Mouse (Mus musculus) megakaryocyte, embryonic 14.5 days (primary cell): ENCODE results near the gene Olfr532. TPM values are rescaled to one million over a fixed set of nuclear protein-coding genes. Genes with fewer than 3 reads are reported as not detected.
"Not testable (repeated sequence)": the region's sequence is repeated elsewhere in the genome, so short reads cannot be mapped to it uniquely, and the experiment has no call there.

ENCODE experiments used
- H3K27me3 ChIP-seq: replicated peaks from 2 replicates; pipeline ENCODE3; 2012; ENCODE audit warnings: inconsistent platforms
- H3K36me3 ChIP-seq: replicated peaks from 2 replicates; pipeline ENCODE3; 2012; ENCODE audit warnings: low read length, inconsistent platforms, mixed read lengths
- H3K4me1 ChIP-seq: 2 replicates; pipeline ENCODE4 v1.6.1; 2012; ENCODE audit warnings: inconsistent platforms
- H3K4me3 ChIP-seq: replicated peaks from 2 replicates; pipeline ENCODE3; 2012; ENCODE audit warnings: moderate library complexity, mild to moderate bottlenecking, inconsistent platforms
- H3K9me3 ChIP-seq: 2 replicates; pipeline ENCODE4 v1.6.1; 2012; ENCODE audit warnings: inconsistent platforms
- FLI1 ChIP-seq: IDR thresholded peaks from 2 replicates; pipeline ENCODE4 v1.6.1; 2012; ENCODE audit warnings: low read length, inconsistent platforms, mixed read lengths
- GATA1 ChIP-seq: IDR thresholded peaks from 3 replicates; pipeline ENCODE4 v1.6.1; 2012; ENCODE audit warnings: mixed read lengths, low read length, inconsistent platforms, borderline replicate concordance
- polyA plus RNA-seq: library from polyadenylated mRNA; stranded (reverse); fragments of >175 nt; gene quantifications from 2 replicates; pipeline ENCODE4 v1.2.3, GENCODE M21; 2012; ENCODE audit warnings: low replicate concordance; ENCODE audit not compliant: insufficient read depth

Olfr532 gene
- polyA plus RNA-seq, result not detected in 2 replicates

- no peak within 1 kb of the TSS for H3K4me3 ChIP-seq
- no peaks in the 10 kb centered on the region for H3K36me3 ChIP-seq
- no peaks in the 10 kb centered on the region for H3K9me3 ChIP-seq
- TF ChIP-seq FLI1 (no peak), GATA1 (no peak)
- H3K4me1 ChIP-seq, result no peaks in the 10 kb centered on the region
- H3K27me3 ChIP-seq, result no peaks in the 10 kb centered on the region
These were observed at the start of gene Olfr532 for GRCm38 (mm10) chr7:140421539-140421938. Gene Olfr532, minus strand, starts transcription at chr7:140421639.

- not testable (repeated sequence) for H3K4me1 ChIP-seq, H3K36me3 ChIP-seq, H3K9me3 ChIP-seq, H3K27me3 ChIP-seq, H3K4me3 ChIP-seq
These were observed 41.6 kb upstream of the Olfr532 start, which contains the start of gene Olfr533 for GRCm38 (mm10) chr7:140463070-140463469. Gene Olfr533, plus strand, starts transcription at chr7:140463370.

- no peak overlapping the region for H3K4me3 ChIP-seq
- H3K4me1 ChIP-seq, result no peaks in the 10 kb centered on the region
- H3K27me3 ChIP-seq, result no peaks in the 10 kb centered on the region
- TF ChIP-seq FLI1, result no peak
- no peak for TF ChIP-seq GATA1
- H3K36me3 ChIP-seq, result no peaks in the 10 kb centered on the region
- no peaks in the 10 kb centered on the region for H3K9me3 ChIP-seq
These were observed 21.7 kb upstream of the Olfr532 start for GRCm38 (mm10) chr7:140443141-140443540.

GRCm38 (mm10) chr7:140402818-140403217 is 18.6 kb downstream of the Olfr532 start, which contains the start of gene Olfr531:
Gene Olfr531, minus strand, starts transcription at chr7:140402918.
- 0 out of 2 replicates have a peak, but pooled peaks cover 2% of the 10 kb centered on the region for H3K9me3 ChIP-seq

GRCm38 (mm10) chr7:140376911-140377310 is 44.5 kb downstream of the Olfr532 start:
- Histone ChIP-seq H3K27me3 (no peaks in the 10 kb centered on the region), H3K4me1 (no peaks in the 10 kb centered on the region)

More at GRCm38 (mm10) chr7:140402818-140403217, 18.6 kb downstream of the Olfr532 start, which contains the start of gene Olfr531:
- no peaks in the 10 kb centered on the region for H3K4me1 ChIP-seq
- no peak within 1 kb of the TSS for H3K4me3 ChIP-seq
- TF ChIP-seq GATA1, result no peak
- TF ChIP-seq FLI1, result no peak
- no peaks in the 10 kb centered on the region for H3K36me3 ChIP-seq
- no peaks in the 10 kb centered on the region for H3K27me3 ChIP-seq

GRCm38 (mm10) chr7:140376231-140376630 is 45.2 kb downstream of the Olfr532 start, which contains the start of gene Olfr530:
Gene Olfr530, minus strand, starts transcription at chr7:140376331.
- Histone ChIP-seq H3K36me3 (no peaks in the 10 kb centered on the region), H3K4me1 (no peaks in the 10 kb centered on the region), H3K4me3 (no peak within 1 kb of the TSS), H3K27me3 (no peaks in the 10 kb centered on the region), H3K9me3 (no peaks in the 10 kb centered on the region)
- TF ChIP-seq GATA1 (no peak), FLI1 (no peak)

More at GRCm38 (mm10) chr7:140376911-140377310, 44.5 kb downstream of the Olfr532 start:
- H3K9me3 ChIP-seq, result no peaks in the 10 kb centered on the region
- no peak for TF ChIP-seq FLI1
- no peak for TF ChIP-seq GATA1
- H3K36me3 ChIP-seq, result no peaks in the 10 kb centered on the region
- H3K4me3 ChIP-seq, result no peak overlapping the region

GRCm38 (mm10) chr7:140374300-140374699 is 47.1 kb downstream of the Olfr532 start:
- no peak overlapping the region for H3K4me3 ChIP-seq
- no peaks in the 10 kb centered on the region for H3K27me3 ChIP-seq
- TF ChIP-seq GATA1, result no peak
- TF ChIP-seq FLI1, result no peak
- H3K4me1 ChIP-seq, result no peaks in the 10 kb centered on the region
- no peaks in the 10 kb centered on the region for H3K9me3 ChIP-seq
- H3K36me3 ChIP-seq, result no peaks in the 10 kb centered on the region

Other genes starting within 250 kb of the Olfr532 start
- gene Olfr523, start 248.4 kb downstream of the Olfr532 start, polyA plus RNA-seq, result not detected in 2 replicates
- not detected in 2 replicates for gene Olfr524, start 215.7 kb downstream of the Olfr532 start, polyA plus RNA-seq
- 0.15 TPM in 1 of 2 replicates, not detected in the other for gene Cd163l1, start 203.4 kb downstream of the Olfr532 start, polyA plus RNA-seq
- not detected in 2 replicates for gene 5830411N06Rik, start 174.4 kb downstream of the Olfr532 start, polyA plus RNA-seq
- not detected in 2 replicates for gene Olfr525, start 100.8 kb downstream of the Olfr532 start, polyA plus RNA-seq
- 0.71 TPM in 1 of 2 replicates, not detected in the other for gene Olfr527, start 87.6 kb downstream of the Olfr532 start, polyA plus RNA-seq
- gene Olfr60, start 60.0 kb downstream of the Olfr532 start, polyA plus RNA-seq, result not detected in 2 replicates
- not detected in 2 replicates for gene Olfr530, start 45.3 kb downstream of the Olfr532 start, polyA plus RNA-seq
- gene Olfr531, start 18.7 kb downstream of the Olfr532 start, polyA plus RNA-seq, result not detected in 2 replicates
- gene Olfr533, start 41.7 kb upstream of the Olfr532 start, polyA plus RNA-seq, result not detected in 2 replicates
- gene Olfr535, start 62.6 kb upstream of the Olfr532 start, polyA plus RNA-seq, result not detected in 2 replicates
- gene Olfr536, start 85.8 kb upstream of the Olfr532 start, polyA plus RNA-seq, result not detected in 2 replicates
- gene Olfr538, start 146.2 kb upstream of the Olfr532 start, polyA plus RNA-seq, result not detected in 2 replicates
- not detected in 2 replicates for gene Olfr46, start 179.6 kb upstream of the Olfr532 start, polyA plus RNA-seq
- not detected in 2 replicates for gene Olfr61, start 207.3 kb upstream of the Olfr532 start, polyA plus RNA-seq
- not detected in 2 replicates for gene Olfr53, start 224.8 kb upstream of the Olfr532 start, polyA plus RNA-seq
- gene Olfr539, start 238.3 kb upstream of the Olfr532 start, polyA plus RNA-seq, result not detected in 2 replicates